Mouse (Mus musculus) cerebellum, adult 2 months (tissue): ENCODE results near the gene Fam151a. TPM values are rescaled to one million over a fixed set of nuclear protein-coding genes. Genes with fewer than 3 reads are reported as not detected.
"Not testable (repeated sequence)": the region's sequence is repeated elsewhere in the genome, so short reads cannot be mapped to it uniquely, and the experiment has no call there.

Experiments used
- DNase-seq, 2 experiments: peaks; one replicate each; pipeline ENCODE4 v3.0.0; 2021
- H3K27ac ChIP-seq: fragments of 200-500 bp; 2 replicates; pipeline ENCODE4 v1.5.1; 2012; ENCODE audit warnings: low read length, control low read depth, inconsistent platforms; ENCODE audit not compliant: insufficient read depth
- H3K27me3 ChIP-seq: fragments of 200-500 bp; 2 replicates; pipeline ENCODE4 v1.6.1; 2012; ENCODE audit warnings: inconsistent platforms, mild to moderate bottlenecking, low read length, moderate library complexity; ENCODE audit not compliant: control insufficient read depth, insufficient read depth
- H3K4me1 ChIP-seq: fragments of 200-500 bp; 2 replicates; pipeline ENCODE4 v1.6.1; 2011; ENCODE audit warnings: low read length; ENCODE audit not compliant: control insufficient read depth, insufficient read depth
- H3K4me3 ChIP-seq: fragments of 200-500 bp; replicated peaks from 2 replicates; pipeline ENCODE3; 2011; ENCODE audit warnings: mild to moderate bottlenecking, low read depth, low read length, control low read depth; ENCODE audit not compliant: insufficient read depth
- CTCF ChIP-seq: fragments of 200-500 bp; IDR thresholded peaks from 2 replicates; pipeline ENCODE4 v1.5.1; 2011; ENCODE audit warnings: low read depth, mild to moderate bottlenecking, control low read depth, low read length, moderate library complexity, borderline replicate concordance; ENCODE audit not compliant: insufficient read depth
- POLR2A ChIP-seq: fragments of 200-500 bp; IDR thresholded peaks from 2 replicates; pipeline ENCODE4 v1.6.1; 2011; ENCODE audit warnings: low read length, control low read depth, borderline replicate concordance; ENCODE audit not compliant: insufficient read depth
- WGBS: fragments of 180-500 bp; shearing (Covaris S2); methylation state at CpG from one replicate; pipeline ENCODE4 v1.1.7; 2018; 5-methylcytosine and 5-hydroxymethylcytosine counted together
- polyA plus RNA-seq: library from polyadenylated mRNA; depleted of rRNA; stranded (reverse); fragments of >200 nt; gene quantifications from 2 replicates; pipeline ENCODE4 v1.2.3, GENCODE M21; 2012; rRNA removed

Fam151a gene
- polyA plus RNA-seq, 1 experiment, result not detected

GRCm38 (mm10) chr4:106789705-106790104 is 56.0 kb downstream of the Fam151a start:
- TF ChIP-seq POLR2A (no peak), CTCF (no peak)
- H3K4me3 ChIP-seq, result no peak overlapping the region
- no peaks in the 10 kb centered on the region for H3K27me3 ChIP-seq

GRCm38 (mm10) chr4:106790218-106790617 is 56.5 kb downstream of the Fam151a start:
- not testable (repeated sequence) for DNase-seq, H3K4me3 ChIP-seq, H3K27me3 ChIP-seq, H3K27ac ChIP-seq, H3K4me1 ChIP-seq
- WGBS, result 56% methylated on average over 5 of the region's 5 CpGs

More at GRCm38 (mm10) chr4:106789705-106790104, 56.0 kb downstream of the Fam151a start:
- WGBS, result 27% methylated on average over 9 of the region's 9 CpGs
- peak in 1 of 2 experiments; percentile 17 for DNase-seq
- Histone ChIP-seq H3K27ac (no peak overlapping the region), H3K4me1 (peaks cover 7% of the 10 kb centered on the region)

- 96% methylated on average over 1 of the region's 1 CpGs for WGBS
Measured at GRCm38 (mm10) chr4:106790938-106791337, 57.2 kb downstream of the Fam151a start.

GRCm38 (mm10) chr4:106792276-106792675 is 58.6 kb downstream of the Fam151a start:
- Histone ChIP-seq H3K27ac (no peak overlapping the region), H3K4me1 (no peaks in the 10 kb centered on the region), H3K27me3 (no peaks in the 10 kb centered on the region), H3K4me3 (no peak overlapping the region)
- DNase-seq, result no peak
- TF ChIP-seq POLR2A, result no peak
- TF ChIP-seq CTCF, result no peak

More at GRCm38 (mm10) chr4:106790938-106791337, 57.2 kb downstream of the Fam151a start:
- no peaks in the 10 kb centered on the region for H3K27me3 ChIP-seq
- H3K4me1 ChIP-seq, result no peaks in the 10 kb centered on the region; the same call in 1 of the 2 replicates
- DNase-seq, result no peak
- no peak overlapping the region for H3K4me3 ChIP-seq
- TF ChIP-seq POLR2A, result no peak
- no peak for TF ChIP-seq CTCF
- H3K27ac ChIP-seq, result no peak overlapping the region

- not testable (repeated sequence) for DNase-seq, H3K4me3 ChIP-seq, H3K27ac ChIP-seq, H3K4me1 ChIP-seq, H3K27me3 ChIP-seq
- WGBS, result 93% methylated on average over 9 of the region's 9 CpGs
Measured at GRCm38 (mm10) chr4:106793826-106794225, 60.1 kb downstream of the Fam151a start.

GRCm38 (mm10) chr4:106794247-106794646 is 60.6 kb downstream of the Fam151a start:
- 97% methylated on average over 7 of the region's 7 CpGs for WGBS
- Histone ChIP-seq H3K27ac (no peak overlapping the region), H3K27me3 (no peaks in the 10 kb centered on the region), H3K4me1 (no peaks in the 10 kb centered on the region), H3K4me3 (no peak overlapping the region)
- TF ChIP-seq POLR2A, result no peak
- TF ChIP-seq CTCF, result no peak
- no peak for DNase-seq

- Histone ChIP-seq H3K27ac (no peak overlapping the region), H3K4me3 (no peak overlapping the region), H3K4me1 (no peaks in the 10 kb centered on the region; the same call in 1 of the 2 replicates), H3K27me3 (no peaks in the 10 kb centered on the region)
- no peak for DNase-seq
- TF ChIP-seq CTCF (no peak), POLR2A (no peak)
- WGBS, result 90% methylated on average over 2 of the region's 2 CpGs
Measured at GRCm38 (mm10) chr4:106795289-106795688, 61.6 kb downstream of the Fam151a start.

Other genes starting within 250 kb of the Fam151a start
- gene Bsnd, start 241.6 kb upstream of the Fam151a start, polyA plus RNA-seq, result 0.03 and 0.10 TPM in 2 replicates
- gene Dhcr24, start 172.9 kb upstream of the Fam151a start, polyA plus RNA-seq, result 76.3 and 86.4 TPM in 2 replicates
- gene Lexm, start 116.6 kb upstream of the Fam151a start, polyA plus RNA-seq, result 0.08 and 0.15 TPM in 2 replicates
- gene Ttc22, start 111.5 kb upstream of the Fam151a start, polyA plus RNA-seq, result 0.26 and 0.74 TPM in 2 replicates
- 7.7 and 9.3 TPM in 2 replicates for gene Pars2, start 82.8 kb upstream of the Fam151a start, polyA plus RNA-seq
- 127 and 137 TPM in 2 replicates for gene Ttc4, start 54.9 kb upstream of the Fam151a start, polyA plus RNA-seq
- 3.2 and 3.8 TPM in 2 replicates for gene Mroh7, start 3.0 kb upstream of the Fam151a start, polyA plus RNA-seq
- gene Acot11, start 71.1 kb downstream of the Fam151a start, polyA plus RNA-seq, result 32.5 and 32.7 TPM in 2 replicates
- gene Ssbp3, start 176.8 kb downstream of the Fam151a start, polyA plus RNA-seq, result 126 and 134 TPM in 2 replicates